Mouse (Mus musculus) E14TG2a.4 (cell line): ENCODE measurements around the gene Bcap31.

Experiments
- CTCF ChIP-seq: conservative IDR thresholded peaks from 2 replicates; pipeline ENCODE4 v1.5.1; 2014; ENCODE audit warnings: low read length
- NANOG ChIP-seq: IDR thresholded peaks from 2 replicates; pipeline ENCODE4 v1.6.1; 2014; ENCODE audit warnings: borderline replicate concordance, low read length, mixed read lengths
- POU5F1 ChIP-seq: IDR thresholded peaks from 2 replicates; pipeline ENCODE4 v1.6.1; 2014; ENCODE audit warnings: low read length, borderline replicate concordance

DNA sequence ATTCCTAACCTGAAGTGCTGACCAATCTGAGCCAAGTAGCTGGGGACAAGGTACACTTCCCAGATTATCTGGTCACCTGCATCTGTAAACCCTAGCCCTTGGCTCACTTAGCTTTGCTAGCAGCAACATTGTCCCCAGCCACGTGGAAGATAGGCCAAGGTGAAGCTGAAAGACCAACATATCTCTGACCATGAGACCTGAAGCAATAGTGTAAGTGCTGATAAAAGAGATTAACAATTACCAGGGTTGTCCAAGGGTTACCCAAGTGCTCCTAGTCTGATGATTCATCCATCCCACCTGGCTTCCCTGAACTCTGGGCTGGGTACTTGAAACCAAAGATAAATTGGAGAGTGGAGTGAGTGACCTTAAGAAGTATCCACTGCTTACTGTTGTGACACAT lies 14.9 kb upstream of the Bcap31 start:
- no peak for TF ChIP-seq CTCF
- no peak for TF ChIP-seq NANOG
- no peak for TF ChIP-seq POU5F1
